Mouse (Mus musculus): ENCODE data around the gene Sms. TPM values are rescaled to one million over a fixed set of nuclear protein-coding genes. Genes with fewer than 3 reads are reported as not detected.

Gene Sms
- polyA plus RNA-seq, 1 experiment from 2014 or later: 31.5 TPM

- no peak overlapping the region for H3K4me3 ChIP-seq (replicated peaks)
- H3K27me3 ChIP-seq: no peaks in the 10 kb centered on the region
- H3K9ac ChIP-seq: no peak overlapping the region
- no peak for ATAC-seq (ENCODE audit: low read depth)
- no peaks in the 10 kb centered on the region for H3K4me1 ChIP-seq (replicated peaks)
- H3K9me3 ChIP-seq (replicated peaks): no peaks in the 10 kb centered on the region
- no peak overlapping the region for H3K27ac ChIP-seq
- 57% methylated on average over 1 of the region's 1 CpGs for WGBS (ENCODE audit: insufficient replicate concordance)
- no peak for DNase-seq
- H3K36me3 ChIP-seq: no peaks in the 10 kb centered on the region
- H3K4me2 ChIP-seq: no peak overlapping the region
Observed at GRCm38 (mm10) chrX:157434768-157435167, 57.3 kb downstream of the Sms start.

GRCm38 (mm10) chrX:157419451-157419850 is 72.6 kb downstream of the Sms start:
- Histone ChIP-seq H3K4me2 (no peak overlapping the region), H3K27ac (no peak overlapping the region), H3K36me3 (no peaks in the 10 kb centered on the region), H3K4me1 (replicated peaks) (no peaks in the 10 kb centered on the region), H3K9me3 (replicated peaks) (no peaks in the 10 kb centered on the region), H3K4me3 (replicated peaks) (no peak overlapping the region), H3K27me3 (no peaks in the 10 kb centered on the region), H3K9ac (no peak overlapping the region)
- ATAC-seq (ENCODE audit: low read depth) (no peak), DNase-seq (no peak)
- WGBS (ENCODE audit: insufficient replicate concordance): 40% methylated on average over 2 of the region's 2 CpGs

GRCm38 (mm10) chrX:157415212-157415611 is 76.9 kb downstream of the Sms start, which contains the start of gene Phex:
TSS of gene Phex (minus strand) at chrX:157415312.
- Histone ChIP-seq H3K4me3 (replicated peaks) (no peak within 1 kb of the TSS), H3K9ac (no peak within 1 kb of the TSS), H3K9me3 (replicated peaks) (no peaks in the 10 kb centered on the region), H3K4me2 (no peak within 1 kb of the TSS), H3K27me3 (no peaks in the 10 kb centered on the region), H3K27ac (no peak within 1 kb of the TSS), H3K36me3 (no peaks in the 10 kb centered on the region), H3K4me1 (replicated peaks) (no peaks in the 10 kb centered on the region)
- DNase-seq (no peak), ATAC-seq (ENCODE audit: low read depth) (no peak)
- WGBS (ENCODE audit: insufficient replicate concordance): 58% methylated on average over 5 of the region's 5 CpGs

- Histone ChIP-seq H3K27me3 (no peaks in the 10 kb centered on the region), H3K36me3 (no peaks in the 10 kb centered on the region), H3K4me3 (replicated peaks) (no peak overlapping the region), H3K4me1 (replicated peaks) (no peaks in the 10 kb centered on the region), H3K9ac (no peak overlapping the region), H3K9me3 (replicated peaks) (no peaks in the 10 kb centered on the region), H3K4me2 (no peak overlapping the region), H3K27ac (no peak overlapping the region)
- DNase-seq (no peak), ATAC-seq (ENCODE audit: low read depth) (no peak)
- 55% methylated on average over 6 of the region's 6 CpGs for WGBS (ENCODE audit: insufficient replicate concordance)
Observed at GRCm38 (mm10) chrX:157404919-157405318, 87.2 kb downstream of the Sms start.

Other genes starting within 250 kb of the Sms start
- 0.03 TPM in 2 replicates for gene Phex, start 77.0 kb downstream of the Sms start, polyA plus RNA-seq (2015; fragmentation: Nextera tagmentation; extraction: Ambion mirVana)
- gene Yy2, start 76.7 kb upstream of the Sms start, polyA plus RNA-seq (2015; fragmentation: Nextera tagmentation; extraction: Ambion mirVana): 0.62 and 1.4 TPM in 2 replicates
- 6.4 and 7.5 TPM in 2 replicates for gene Mbtps2, start 106.4 kb upstream of the Sms start, polyA plus RNA-seq (2015; fragmentation: Nextera tagmentation; extraction: Ambion mirVana)
- gene Smpx, start 206.6 kb upstream of the Sms start, polyA plus RNA-seq (2015; fragmentation: Nextera tagmentation; extraction: Ambion mirVana): 1.0 and 2.0 TPM in 2 replicates